Mouse (Mus musculus) spleen, adult 2 months (tissue): ENCODE measurements around the gene Fkbp15.

ENCODE experiments used
- CTCF ChIP-seq: fragments of 200-500 bp; IDR thresholded peaks from 2 replicates; pipeline ENCODE4 v1.5.1; 2011; ENCODE audit warnings: mild to moderate bottlenecking, inconsistent platforms; ENCODE audit not compliant: insufficient read depth, insufficient read length, insufficient replicate concordance; ENCODE audit errors: extremely low read depth
- POLR2A ChIP-seq: fragments of 200-500 bp; IDR thresholded peaks from 2 replicates; pipeline ENCODE4 v1.6.1; 2011; ENCODE audit warnings: low read depth, low read length, inconsistent platforms

DNA sequence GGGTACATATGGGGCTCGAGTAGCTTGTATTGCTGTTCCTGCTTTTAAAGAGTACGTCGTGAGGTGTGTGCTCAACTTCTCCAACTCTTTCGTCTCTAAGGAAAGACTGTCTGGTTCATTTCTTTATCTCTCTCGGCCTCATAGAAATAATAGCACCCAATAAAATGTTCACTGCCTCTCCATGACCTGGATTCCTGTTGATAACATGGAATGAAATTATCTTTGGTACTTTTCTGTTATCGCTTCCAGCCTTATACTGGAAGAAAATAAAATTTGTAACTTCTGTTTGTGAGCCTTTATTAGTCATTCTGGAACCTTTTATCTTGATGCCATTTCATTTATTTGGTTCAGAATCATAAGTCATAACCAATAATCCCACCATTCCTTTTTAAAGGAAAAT, 22.9 kb upstream of the Fkbp15 start:
- no peak for TF ChIP-seq POLR2A
- TF ChIP-seq CTCF = no peak
